Mouse (Mus musculus) midbrain, embryonic 13.5 days (tissue): ENCODE measurements around the gene Lbhd1. TPM values are rescaled to one million over a fixed set of nuclear protein-coding genes. Genes with fewer than 3 reads are reported as not detected.
"Not testable (repeated sequence)": the region's sequence is repeated elsewhere in the genome, so short reads cannot be mapped to it uniquely, and the experiment has no call there.

Experiments
- ATAC-seq: fragments of 200-750 bp; cut with Nextera tagmentation; 2 replicates; pipeline ENCODE4 v1.8.0; 2017; ENCODE audit warnings: mild to moderate bottlenecking, moderate TSS enrichment, moderate library complexity
- H3K27ac ChIP-seq: fragments of 300-500 bp; sonication (generic); 2 replicates; pipeline ENCODE4 v1.5.1; 2015; ENCODE audit warnings: inconsistent platforms, mild to moderate bottlenecking, moderate library complexity
- H3K27me3 ChIP-seq: fragments of 300-500 bp; sonication (generic); 2 replicates; pipeline ENCODE4 v1.6.1; 2015; ENCODE audit warnings: mild to moderate bottlenecking, inconsistent platforms
- H3K36me3 ChIP-seq: fragments of 300-500 bp; sonication (generic); 2 replicates; pipeline ENCODE4 v1.6.1; 2015; ENCODE audit warnings: mild to moderate bottlenecking, inconsistent platforms
- H3K4me1 ChIP-seq: fragments of 300-500 bp; sonication (generic); replicated peaks from 2 replicates; pipeline ENCODE4 v1.6.1; 2015; ENCODE audit warnings: inconsistent platforms
- H3K4me2 ChIP-seq: fragments of 300-500 bp; sonication (generic); replicated peaks from 2 replicates; pipeline ENCODE4 v1.6.1; 2015; ENCODE audit warnings: moderate library complexity, mild to moderate bottlenecking, inconsistent platforms
- H3K4me3 ChIP-seq: fragments of 300-500 bp; sonication (generic); replicated peaks from 2 replicates; pipeline ENCODE4 v1.5.1; 2015; ENCODE audit warnings: mild to moderate bottlenecking, inconsistent platforms
- H3K9ac ChIP-seq: fragments of 300-500 bp; sonication (generic); replicated peaks from 2 replicates; pipeline ENCODE4 v1.6.1; 2015; ENCODE audit warnings: mild to moderate bottlenecking, inconsistent platforms
- H3K9me3 ChIP-seq: fragments of 300-500 bp; sonication (generic); 2 replicates; pipeline ENCODE4 v1.6.1; 2016; ENCODE audit warnings: mild to moderate bottlenecking, inconsistent platforms
- WGBS: fragments of 180-500 bp; shearing (Covaris S2); methylation state at CpG from one replicate; pipeline ENCODE4 v1.1.7; 2015; 5-methylcytosine and 5-hydroxymethylcytosine counted together
- polyA plus RNA-seq: library from polyadenylated mRNA; unstranded; fragments of >200 nt; fragmentation: Nextera tagmentation; extraction: Ambion mirVana; gene quantifications from 2 replicates; pipeline ENCODE4 v1.2.1, GENCODE M21; 2015

Gene Lbhd1
- polyA plus RNA-seq, 1 experiment from 2014 or later = 61.8 TPM

DNA sequence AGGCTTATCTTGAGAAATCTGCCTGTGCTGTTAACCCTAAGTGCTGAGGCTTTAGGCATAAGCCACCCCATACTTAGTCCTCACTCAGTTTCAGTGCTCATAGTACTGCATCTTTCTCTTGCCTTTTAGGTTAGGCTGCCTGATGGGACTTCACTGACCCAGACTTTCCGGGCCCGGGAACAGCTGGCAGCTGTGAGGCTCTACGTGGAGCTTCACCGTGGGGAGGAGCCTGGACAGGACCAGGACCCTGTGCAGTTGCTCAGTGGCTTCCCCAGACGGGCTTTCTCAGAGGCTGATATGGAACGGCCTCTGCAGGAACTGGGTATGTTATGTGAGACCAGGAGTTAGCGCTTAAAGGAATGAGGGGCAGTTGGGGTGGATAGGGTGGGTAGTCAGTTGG lies 8.5 kb upstream of the Lbhd1 start:
- Histone ChIP-seq H3K4me1 (peaks cover 23% of the 10 kb centered on the region), H3K27me3 (no peaks in the 10 kb centered on the region), H3K36me3 (peaks cover 49% of the 10 kb centered on the region), H3K9me3 (no peaks in the 10 kb centered on the region), H3K27ac (no peak overlapping the region), H3K4me3 (no peak overlapping the region), H3K9ac (no peak overlapping the region), H3K4me2 (no peak overlapping the region)
- WGBS = 91% methylated on average over 7 of the region's 7 CpGs
- ATAC-seq = no peak

DNA sequence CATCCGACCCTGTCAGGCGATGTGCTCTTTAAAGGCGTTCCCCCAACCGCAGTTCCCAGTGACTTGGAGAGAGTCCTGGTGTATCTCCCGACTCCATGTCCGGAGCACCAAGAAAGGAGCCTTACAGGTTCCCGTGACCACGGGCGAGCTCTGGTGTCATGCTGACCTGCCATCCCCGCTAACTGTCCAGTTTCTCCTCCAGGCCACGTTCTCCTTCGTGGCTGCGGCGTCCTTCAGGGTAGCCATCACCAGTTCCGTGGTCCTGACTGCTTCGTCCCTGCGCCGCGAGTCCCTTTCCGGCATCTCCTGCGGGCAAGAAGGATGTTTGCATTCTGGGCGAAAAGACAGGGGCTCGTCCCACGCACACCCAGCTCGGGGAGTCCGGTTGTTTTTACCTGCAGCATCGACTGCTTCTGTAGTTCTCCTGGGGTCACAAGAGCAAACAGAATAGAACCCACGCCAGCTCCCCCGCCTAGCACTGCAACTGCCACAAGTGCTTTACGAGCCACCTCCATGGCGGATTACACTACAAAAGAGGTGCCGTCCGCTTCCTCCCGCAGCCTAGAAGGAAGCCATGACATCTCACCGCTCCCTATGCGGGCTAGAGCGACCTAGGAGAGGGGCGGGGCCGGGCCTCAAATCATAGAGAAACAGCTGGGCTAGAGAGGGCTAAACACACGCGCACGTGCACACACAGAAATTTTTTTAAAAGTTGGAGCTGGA lies 3.1 kb upstream of the Lbhd1 start, which contains the start of gene Uqcc3:
TSS of gene Uqcc3 (minus strand) at position 613 of the 723 bp plus-strand sequence.
- Histone ChIP-seq H3K27me3 (no peaks in the 10 kb centered on the region), H3K4me2 (peak within 1 kb of the TSS; percentile 86), H3K36me3 (peaks cover 23% of the 10 kb centered on the region), H3K9me3 (no peaks in the 10 kb centered on the region), H3K4me3 (peak within 1 kb of the TSS; percentile 72), H3K9ac (peak within 1 kb of the TSS; percentile 87), H3K27ac (peak within 1 kb of the TSS; percentile 84), H3K4me1 (peaks cover 15% of the 10 kb centered on the region)
- ATAC-seq = peak; percentile 98
- under 1% methylated on average over 42 of the region's 42 CpGs for WGBS

DNA sequence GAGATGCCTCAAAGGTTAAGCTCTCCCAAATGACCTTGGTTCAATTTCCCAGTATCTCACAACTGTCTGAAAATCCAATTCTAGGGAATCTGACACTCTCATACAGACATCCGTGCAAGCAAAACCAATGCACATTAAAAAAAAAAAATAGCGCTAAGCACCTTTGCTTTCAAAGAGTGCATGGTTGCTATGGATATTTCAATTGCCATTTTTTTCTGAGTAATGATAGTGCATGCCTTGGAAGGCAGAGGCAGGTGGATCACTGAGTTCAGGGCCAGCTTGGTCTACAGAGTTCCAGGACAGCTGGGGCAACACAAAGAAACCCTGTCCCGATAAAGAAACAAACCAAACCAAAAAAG lies 2.5 kb upstream of the Lbhd1 start:
- peaks cover 18% of the 10 kb centered on the region for H3K36me3 ChIP-seq
- H3K27ac ChIP-seq = peak overlapping the region; percentile 84
- peaks cover 15% of the 10 kb centered on the region for H3K4me1 ChIP-seq
- peak overlapping the region; percentile 72 for H3K4me3 ChIP-seq
- ATAC-seq = peak; percentile 16; the same call in 1 of the 2 replicates
- H3K4me2 ChIP-seq = peak overlapping the region; percentile 86
- H3K27me3 ChIP-seq = no peaks in the 10 kb centered on the region
- peak overlapping the region; percentile 87 for H3K9ac ChIP-seq
- H3K9me3 ChIP-seq = no peaks in the 10 kb centered on the region
- 16% methylated on average over 3 of the region's 3 CpGs for WGBS

DNA sequence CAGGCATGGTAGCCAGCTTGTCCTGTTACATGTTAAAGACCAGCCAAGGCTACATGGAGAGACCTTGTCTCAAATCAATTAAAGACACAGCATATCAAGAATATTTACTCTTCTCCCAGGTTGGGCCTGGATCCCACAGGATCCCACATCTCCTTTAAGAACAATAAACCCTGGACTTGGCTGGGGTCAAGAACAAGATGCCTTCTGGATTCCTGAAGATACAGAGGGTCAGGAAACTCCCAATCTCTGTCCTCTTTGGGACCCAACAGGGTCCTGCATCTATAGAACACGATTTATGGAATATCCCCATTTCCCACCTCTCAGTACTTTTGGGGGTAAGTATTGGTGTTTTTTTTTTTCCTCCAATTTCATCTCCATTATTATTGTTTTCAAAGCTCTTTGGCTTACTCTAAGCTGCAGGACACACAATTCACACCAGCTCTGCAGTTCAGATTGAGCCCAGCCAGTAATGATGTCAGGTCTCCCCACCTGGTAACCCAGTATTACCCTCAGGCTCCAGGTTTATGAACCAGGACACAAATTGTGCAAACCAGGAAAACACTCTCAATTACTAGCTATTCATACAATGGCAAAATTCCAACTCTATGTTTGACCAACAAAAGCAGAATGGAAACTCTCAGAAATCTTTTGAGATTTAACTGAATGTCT lies 3.5 kb downstream of the Lbhd1 start:
- Histone ChIP-seq H3K4me2 (peak overlapping the region; percentile 82; the same call in 1 of the 2 replicates), H3K27me3 (no peaks in the 10 kb centered on the region), H3K4me3 (no peak overlapping the region), H3K36me3 (peaks cover 9% of the 10 kb centered on the region; the same call in 1 of the 2 replicates), H3K9ac (0 out of 2 replicates have a peak overlapping the region, but pooled peaks have one; percentile 73), H3K4me1 (peaks cover 17% of the 10 kb centered on the region), H3K9me3 (no peaks in the 10 kb centered on the region), H3K27ac (no peak overlapping the region)
- 39% methylated on average over 1 of the region's 1 CpGs for WGBS
- no peak for ATAC-seq

DNA sequence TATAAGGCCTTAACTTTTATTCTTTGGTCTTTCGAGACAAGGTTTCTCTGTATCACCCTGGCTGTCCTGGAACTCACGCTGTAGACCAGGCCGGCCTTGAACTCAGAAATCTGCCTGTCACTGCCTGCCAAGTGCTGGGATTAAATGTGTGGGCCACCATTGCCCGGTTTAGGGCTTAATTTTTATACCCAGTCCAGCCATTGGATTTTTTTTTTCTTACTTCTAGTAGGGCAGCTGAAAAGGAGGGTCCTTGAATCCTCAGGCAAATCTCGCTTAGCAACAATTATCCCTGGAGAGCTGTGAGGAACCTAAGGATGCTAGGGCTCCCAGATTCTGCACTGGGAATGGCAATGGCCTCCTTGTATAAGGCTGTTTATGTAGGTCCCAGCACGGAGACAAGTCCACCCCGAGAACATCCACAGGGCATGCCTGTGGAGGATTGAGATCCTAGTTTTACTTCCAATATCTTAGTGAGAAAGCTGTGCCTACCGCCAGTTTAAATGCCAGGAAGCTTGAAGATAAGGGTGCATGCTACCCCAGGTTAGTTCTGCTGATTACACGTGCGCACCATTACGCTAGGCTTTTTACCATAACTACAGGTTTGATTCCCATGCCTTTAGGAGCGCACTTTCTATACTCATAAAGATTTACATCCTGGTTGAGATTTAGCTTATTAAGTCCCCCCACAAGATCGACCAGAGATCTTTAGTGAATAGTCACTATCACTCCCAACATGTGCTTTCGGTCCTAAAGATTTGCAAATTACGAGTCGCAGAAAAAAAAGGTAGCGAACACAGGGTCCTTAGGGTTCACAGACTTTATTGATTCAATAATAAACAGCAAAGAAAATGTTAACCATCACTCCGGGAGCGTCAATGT lies 4.3 kb downstream of the Lbhd1 start:
- peak overlapping the region; percentile 82 for H3K4me2 ChIP-seq
- H3K4me1 ChIP-seq = peaks cover 21% of the 10 kb centered on the region
- H3K27ac ChIP-seq = peak overlapping the region; percentile 77
- no peaks in the 10 kb centered on the region for H3K27me3 ChIP-seq
- 17% methylated on average over 19 of the region's 19 CpGs for WGBS
- no peak for ATAC-seq
- peak overlapping the region; percentile 73 for H3K9ac ChIP-seq
- peaks cover 9% of the 10 kb centered on the region; the same call in 1 of the 2 replicates for H3K36me3 ChIP-seq
- peak overlapping the region; percentile 68 for H3K4me3 ChIP-seq
- no peaks in the 10 kb centered on the region for H3K9me3 ChIP-seq

DNA sequence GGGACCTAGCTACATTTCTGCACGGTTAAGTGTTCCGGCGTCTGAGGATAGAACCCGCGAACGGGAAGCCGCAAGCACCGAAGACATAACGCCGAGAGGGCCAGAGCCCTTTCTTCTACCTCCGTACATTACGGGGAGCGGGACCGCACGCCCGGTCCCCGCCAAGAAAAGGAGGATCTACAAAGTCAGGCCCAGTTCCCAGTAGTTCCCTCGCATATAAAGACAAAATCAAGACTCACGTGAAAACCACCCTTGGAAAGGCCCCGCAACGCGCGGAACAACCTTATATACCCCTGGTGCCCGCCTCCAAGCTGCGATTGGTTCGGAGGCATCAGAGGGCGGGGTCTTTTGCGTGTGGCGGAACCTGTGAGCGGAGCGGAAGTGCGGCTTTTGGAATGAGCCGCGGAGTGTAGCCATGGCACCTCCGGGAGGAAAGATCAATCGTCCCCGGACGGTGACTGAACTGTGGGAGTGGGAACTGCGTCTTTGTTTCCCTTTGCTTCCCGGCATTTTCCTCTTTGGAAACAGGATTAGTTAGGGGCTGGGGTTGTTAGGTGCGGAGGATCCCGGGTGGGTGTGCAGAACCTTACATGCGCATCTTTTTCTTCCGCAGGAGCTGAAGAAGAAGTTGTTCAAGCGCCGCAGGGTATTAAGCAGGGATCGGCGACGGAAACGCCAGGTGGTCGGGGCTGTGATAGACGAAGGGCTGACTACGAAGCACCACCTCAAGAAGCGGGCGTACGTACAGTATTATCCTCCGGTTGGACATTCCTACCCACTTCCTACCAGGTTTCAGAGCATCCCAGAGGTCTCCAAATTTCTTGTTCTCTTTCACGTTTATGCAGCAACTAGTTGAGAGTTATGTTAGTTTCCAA lies 5.2 kb downstream of the Lbhd1 start, which contains the start of the genes 1810009A15Rik and Gm49416:
TSS of gene 1810009A15Rik (plus strand) at position 343 of the 875 bp plus-strand sequence.
TSS of gene Gm49416 (plus strand) at position 416 of the 875 bp plus-strand sequence.
- peak; percentile 97 for ATAC-seq
- under 1% methylated on average over 58 of the region's 58 CpGs for WGBS
- peaks cover 9% of the 10 kb centered on the region; the same call in 1 of the 2 replicates for H3K36me3 ChIP-seq

DNA sequence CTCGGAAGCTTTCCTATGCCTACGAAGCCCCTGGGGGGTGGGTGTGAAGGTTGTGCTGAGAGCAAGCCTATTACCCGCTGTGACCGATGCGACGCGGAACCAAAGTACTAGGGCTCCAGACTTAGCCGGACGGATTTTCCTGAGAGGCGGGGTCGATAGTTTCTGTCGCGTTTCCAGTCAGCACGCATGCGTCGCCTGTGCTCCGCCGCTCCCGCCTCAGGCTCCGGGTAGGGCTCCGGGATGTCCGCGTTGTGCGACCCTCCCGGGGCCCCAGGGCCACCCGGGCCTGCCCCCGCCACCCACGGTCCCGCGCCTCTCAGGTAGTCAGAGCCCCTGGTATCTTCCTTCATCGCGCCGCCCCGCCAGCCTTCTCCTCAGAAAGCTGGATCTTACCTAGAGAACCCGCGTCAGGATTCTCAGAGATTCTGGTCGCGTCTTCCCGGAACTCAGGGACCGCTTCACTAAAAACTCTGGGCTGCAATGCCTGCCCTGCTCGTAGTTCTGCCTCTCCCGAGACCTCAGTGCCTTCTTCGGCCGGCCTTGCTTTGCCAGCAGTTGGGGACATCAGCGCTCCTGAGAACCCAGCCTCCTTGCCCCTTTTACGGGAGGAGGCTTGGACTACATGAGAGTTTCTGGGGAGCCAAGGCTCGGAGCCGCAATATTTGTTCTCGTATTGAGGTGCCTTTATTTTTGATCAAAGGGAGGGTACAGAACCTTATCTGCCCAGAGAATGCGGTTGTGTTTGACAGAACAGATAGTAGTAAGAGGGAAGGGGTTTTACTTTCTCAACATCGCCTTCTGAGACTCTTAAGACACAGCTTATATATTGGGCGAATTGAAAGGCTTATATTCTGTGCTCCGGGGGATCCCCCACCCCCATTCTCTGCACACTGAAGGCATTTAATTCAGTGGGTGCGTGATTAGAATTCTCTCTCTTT lies 9.6 kb downstream of the Lbhd1 start, which contains the start of gene Ints5:
TSS of gene Ints5 (plus strand) at position 177 of the 938 bp plus-strand sequence.
- Histone ChIP-seq H3K36me3 (peaks cover 32% of the 10 kb centered on the region), H3K4me1 (peaks cover 44% of the 10 kb centered on the region), H3K9me3 (no peaks in the 10 kb centered on the region), H3K27me3 (no peaks in the 10 kb centered on the region), H3K4me3 (peak within 1 kb of the TSS; percentile 89), H3K27ac (peak within 1 kb of the TSS; percentile 88), H3K9ac (peak within 1 kb of the TSS; percentile 95), H3K4me2 (peak within 1 kb of the TSS; percentile 95)
- WGBS = 2% methylated on average over 54 of the region's 54 CpGs
- ATAC-seq = peak; percentile 59

More for the DNA sequence above, 5.2 kb downstream of the Lbhd1 start, which contains the start of the genes 1810009A15Rik and Gm49416:
- Histone ChIP-seq H3K4me2 (peak within 1 kb of the TSS; percentile 82), H3K4me3 (peak within 1 kb of the TSS; percentile 68), H3K4me1 (peaks cover 27% of the 10 kb centered on the region), H3K9ac (peak within 1 kb of the TSS; percentile 77), H3K9me3 (no peaks in the 10 kb centered on the region), H3K27me3 (no peaks in the 10 kb centered on the region), H3K27ac (peak within 1 kb of the TSS; percentile 85)

DNA sequence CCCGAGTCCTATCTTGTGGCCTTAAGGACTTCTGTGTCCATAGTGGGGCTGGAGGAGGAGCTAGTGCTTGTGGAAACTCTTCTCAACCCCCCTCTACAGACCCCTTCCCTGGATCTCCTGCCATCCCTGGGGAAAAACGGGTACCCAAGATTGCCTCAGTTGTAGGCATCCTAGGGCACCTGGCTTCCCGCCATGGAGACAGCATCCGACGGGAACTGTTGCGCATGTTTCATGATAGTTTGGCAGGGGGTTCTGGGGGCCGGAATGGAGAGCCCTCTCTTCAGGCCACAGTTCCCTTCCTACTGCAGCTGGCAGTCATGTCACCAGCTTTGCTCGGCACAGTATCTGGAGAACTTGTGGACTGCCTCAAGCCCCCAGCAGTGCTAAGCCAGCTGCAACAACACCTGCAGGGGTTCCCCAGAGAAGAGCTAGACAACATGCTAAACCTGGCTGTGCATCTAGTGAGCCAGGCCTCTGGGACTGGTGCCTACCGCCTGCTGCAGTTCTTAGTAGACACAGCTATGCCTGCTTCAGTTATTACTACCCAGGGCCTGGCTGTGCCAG lies 11.9 kb downstream of the Lbhd1 start:
- 89% methylated on average over 9 of the region's 9 CpGs for WGBS
- no peak overlapping the region for H3K4me3 ChIP-seq

DNA sequence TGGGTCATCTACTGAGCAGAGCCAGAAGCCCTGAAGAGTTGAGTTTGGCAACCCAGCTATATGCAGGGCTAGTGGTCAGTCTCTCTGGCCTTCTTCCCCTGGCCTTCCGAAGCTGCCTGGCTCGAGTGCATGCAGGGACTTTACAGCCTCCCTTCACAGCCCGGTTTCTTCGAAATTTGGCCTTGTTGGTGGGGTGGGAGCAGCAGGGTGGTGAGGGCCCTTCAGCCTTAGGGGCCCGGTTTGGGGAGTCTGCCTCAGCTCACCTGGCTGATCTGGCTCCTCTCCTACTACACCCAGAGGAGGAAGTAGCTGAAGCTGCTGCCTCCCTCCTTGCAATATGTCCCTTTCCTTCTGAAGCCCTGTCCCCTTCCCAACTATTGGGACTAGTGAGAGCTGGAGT lies 12.7 kb downstream of the Lbhd1 start:
- not testable (repeated sequence) for H3K27ac ChIP-seq
- H3K4me1 ChIP-seq = peaks cover 48% of the 10 kb centered on the region

More for the DNA sequence above, 11.9 kb downstream of the Lbhd1 start:
- peaks cover 28% of the 10 kb centered on the region for H3K36me3 ChIP-seq
- H3K4me2 ChIP-seq = no peak overlapping the region
- H3K27ac ChIP-seq = no peak overlapping the region
- H3K27me3 ChIP-seq = no peaks in the 10 kb centered on the region
- H3K9me3 ChIP-seq = no peaks in the 10 kb centered on the region
- H3K9ac ChIP-seq = no peak overlapping the region
- no peak for ATAC-seq
- H3K4me1 ChIP-seq = peaks cover 48% of the 10 kb centered on the region

More for the DNA sequence above, 12.7 kb downstream of the Lbhd1 start:
- H3K36me3 ChIP-seq = peaks cover 23% of the 10 kb centered on the region
- not testable (repeated sequence) for H3K9ac ChIP-seq, H3K4me3 ChIP-seq, H3K4me2 ChIP-seq, H3K27me3 ChIP-seq, ATAC-seq, H3K9me3 ChIP-seq
- WGBS = 94% methylated on average over 5 of the region's 5 CpGs
